Comparison of ENCODE assay signal across 12 mouse cellular contexts in the genomic region with DNA sequence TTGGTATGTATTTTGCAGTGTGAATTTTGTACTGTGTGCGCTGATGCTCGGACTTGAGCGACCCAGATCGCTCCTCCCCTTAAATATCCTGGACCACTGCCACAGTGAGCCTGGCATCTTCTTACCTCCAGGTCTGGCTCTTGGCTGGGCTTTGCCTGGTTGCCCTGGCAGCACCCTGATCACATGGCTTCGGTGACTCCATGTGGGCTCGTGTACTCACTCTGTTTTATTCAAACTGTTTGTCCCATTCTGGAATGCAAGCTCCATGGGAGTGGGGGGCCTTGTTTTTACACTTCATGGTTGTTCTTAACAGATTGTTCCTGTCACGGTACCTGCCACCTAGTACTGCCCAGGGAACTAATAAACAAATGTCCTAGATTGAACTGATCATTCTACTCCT. TPM values are rescaled to one million over a fixed set of nuclear protein-coding genes. Genes with fewer than 3 reads are reported as not detected.
DNase-seq lines count a peak whose midpoint lies in the region; ATAC-seq lines count a peak whose summit lies in the region.
"Had no signal": no experiment of that assay in that cellular context is flagged by ENCODE, and none has a peak within 500 bp of the region (broad histone marks: within the 10 kb centered on the region; RNA-seq: fewer than 3 reads in every experiment).

No protein-coding gene starts in this region.

- peak; percentile 39 for DNase-seq in forebrain, embryonic 14.5 days (ENCODE audit: low spot score)
- DNase-seq in ovary, postnatal 36 days (ENCODE audit: low spot score), result peak; percentile 62
- no peak for DNase-seq in ovary, postnatal 14 days (ENCODE audit: low spot score)
- DNase-seq in heart, postnatal 36 days, result peak; percentile 60 to 62
- no peak for DNase-seq in layer of hippocampus, postnatal 36 days
- DNase-seq in urinary bladder, postnatal 4 days (ENCODE audit: low spot score in 2 of 2), result no peak

- no peak overlapping the region for H3K4me2 ChIP-seq in forebrain, embryonic 14.5 days (ENCODE audit: low read length)
- no peak overlapping the region for H3K4me2 ChIP-seq in forebrain, embryonic 15.5 days (replicated peaks)
- H3K4me2 ChIP-seq: liver, embryonic 15.5 days; neural tube, embryonic 12.5 days had no signal

- no peaks in the 10 kb centered on the region for H3K36me3 ChIP-seq in forebrain, embryonic 14.5 days (ENCODE audit: control insufficient read depth, insufficient read depth, low read length)
- no peaks in the 10 kb centered on the region for H3K36me3 ChIP-seq in forebrain, embryonic 15.5 days
- H3K36me3 ChIP-seq: intestine, embryonic 15.5 days; liver, embryonic 15.5 days; neural tube, embryonic 12.5 days had no signal

- no peak overlapping the region for H3K9ac ChIP-seq in forebrain, embryonic 14.5 days (ENCODE audit: low read length)
- no peak overlapping the region for H3K9ac ChIP-seq in forebrain, embryonic 15.5 days (replicated peaks)
- H3K9ac ChIP-seq: intestine, embryonic 15.5 days; liver, embryonic 15.5 days; neural tube, embryonic 12.5 days had no signal

- WGBS in forebrain, embryonic 14.5 days, result 68% methylated on average over 7 of the region's 7 CpGs
- 65% methylated on average over 7 of the region's 7 CpGs for WGBS in forebrain, embryonic 15.5 days

- H3K9me3 ChIP-seq in forebrain, embryonic 14.5 days (replicated peaks; ENCODE audit: control insufficient read depth, low read length), result no peaks in the 10 kb centered on the region
- H3K9me3 ChIP-seq in forebrain, embryonic 15.5 days, result no peaks in the 10 kb centered on the region
- H3K9me3 ChIP-seq: intestine, embryonic 15.5 days; liver, embryonic 15.5 days; neural tube, embryonic 12.5 days had no signal

- no peak for ATAC-seq in forebrain, embryonic 14.5 days
- no peak for ATAC-seq in forebrain, embryonic 15.5 days (replicated peaks)
- no peak for ATAC-seq in monocyte, adult 5-6 weeks (replicated peaks; ENCODE audit: insufficient number of reproducible peaks, low FRiP score, low TSS enrichment, poor library complexity, severe bottlenecking)

- intact Hi-C loops in heart, postnatal 36 days (cut with DNase I), result loop anchor here (2.0 kb wide), 1 partner anchor 17 kb away; no protein-coding TSS in a partner anchor

- peaks cover 10% of the 10 kb centered on the region; the same call in 1 of the 2 replicates for H3K4me1 ChIP-seq in forebrain, embryonic 14.5 days (ENCODE audit: control insufficient read depth, insufficient read depth, low read length)
- peaks cover 15% of the 10 kb centered on the region for H3K4me1 ChIP-seq in forebrain, embryonic 15.5 days

- H3K27ac ChIP-seq in forebrain, embryonic 14.5 days (ENCODE audit: low read depth, low read length), result no peak overlapping the region
- no peak overlapping the region for H3K27ac ChIP-seq in forebrain, embryonic 15.5 days (replicated peaks)
- H3K27ac ChIP-seq: intestine, embryonic 15.5 days; liver, embryonic 15.5 days; neural tube, embryonic 12.5 days had no signal

- no peak overlapping the region for H3K4me3 ChIP-seq in forebrain, embryonic 14.5 days (ENCODE audit: low read depth, low read length)
- no peak overlapping the region for H3K4me3 ChIP-seq in forebrain, embryonic 15.5 days
- H3K4me3 ChIP-seq: erythroblast, embryonic 14.5 days; intestine, embryonic 15.5 days; liver, embryonic 15.5 days; neural tube, embryonic 12.5 days had no signal

- H3K27me3 ChIP-seq in forebrain, embryonic 14.5 days (replicated peaks; ENCODE audit: control insufficient read depth, insufficient read depth, low read length), result peaks cover 14% of the 10 kb centered on the region
- peaks cover 20% of the 10 kb centered on the region for H3K27me3 ChIP-seq in forebrain, embryonic 15.5 days
- H3K27me3 ChIP-seq: neural tube, embryonic 12.5 days had no signal

RNA-seq across cellular contexts. Expression of gene Slc25a33, which starts 1.3 kb away (rescaled TPM):
- polyA plus RNA-seq in forebrain, embryonic 14.5 days (2014; fragmentation: Nextera tagmentation; extraction: Ambion mirVana), result 20.4 and 21.9 TPM in 2 replicates
- 21.8 and 22.6 TPM in 2 replicates for polyA plus RNA-seq in forebrain, embryonic 15.5 days (2015; fragmentation: Nextera tagmentation; extraction: Ambion mirVana)
- total RNA-seq in heart, postnatal 36 days (2021), result 10 to 100 TPM; 27.0 to 45.2 TPM
- 9.8 to 16.9 TPM (median 13.1 TPM) in 3 replicates for total RNA-seq in monocyte, adult 5-6 weeks (2017)
- 10 to 100 TPM; 33.0 to 36.4 TPM for total RNA-seq in layer of hippocampus, postnatal 36 days (2021)

RNA-seq across cellular contexts. Expression of gene Tmem201, which starts 37.5 kb away (rescaled TPM):
- 20.4 and 24.9 TPM in 2 replicates for polyA plus RNA-seq in forebrain, embryonic 14.5 days (2014; fragmentation: Nextera tagmentation; extraction: Ambion mirVana)
- 39.8 and 40.8 TPM in 2 replicates for polyA plus RNA-seq in forebrain, embryonic 15.5 days (2015; fragmentation: Nextera tagmentation; extraction: Ambion mirVana)
- 10 to 100 TPM; 87.7 to 90.5 TPM for total RNA-seq in heart, postnatal 36 days (2021)
- total RNA-seq in monocyte, adult 5-6 weeks (2017), result 2.9 to 5.3 TPM (median 3.1 TPM) in 3 replicates
- total RNA-seq in layer of hippocampus, postnatal 36 days (2021), result 10 to 100 TPM; 64.9 to 67.5 TPM

Comparison
In these comparisons a context has a peak if more than half of its experiments do, and no peak if none do; other contexts are left out.
1. DNase-seq: peak in forebrain, embryonic 14.5 days (single experiment), ovary, postnatal 36 days (single experiment) and heart, postnatal 36 days (2 of 2); none in ovary, postnatal 14 days (single experiment), layer of hippocampus, postnatal 36 days (0 of 2) and urinary bladder, postnatal 4 days (0 of 2).
2. RNA of gene Tmem201, which starts 37.5 kb away (total RNA-seq): 87.7 to 90.5 TPM in heart, postnatal 36 days and 64.9 to 67.5 TPM in layer of hippocampus, postnatal 36 days; 2.9 to 5.3 TPM in monocyte, adult 5-6 weeks; every median in the first group is over 10 times any median in the second.